Mouse (Mus musculus) left cerebral cortex, adult 18-20 months (tissue): ENCODE measurements at regions not wholly inside any gene's neighbourhood (a gene's known extent, or its start where the extent isn't known, plus 50 kb on each side); places are given as distances from the start of the nearest gene placed in this dataset.
"Not testable (repeated sequence)": the region's sequence is repeated elsewhere in the genome, so short reads cannot be mapped to it uniquely, and the experiment has no call there.

Experiments
- DNase-seq, 2 experiments: peaks; one replicate each; pipeline ENCODE4 v3.0.0; 2021 to 2022; ENCODE audit warnings: low spot score in 2 of 2, mixed read lengths in 1 of 2

GRCm38 (mm10) chrX:82249456-82249855 is 699.2 kb upstream of the Dmd start:
- DNase-seq = not testable (repeated sequence)

DNA sequence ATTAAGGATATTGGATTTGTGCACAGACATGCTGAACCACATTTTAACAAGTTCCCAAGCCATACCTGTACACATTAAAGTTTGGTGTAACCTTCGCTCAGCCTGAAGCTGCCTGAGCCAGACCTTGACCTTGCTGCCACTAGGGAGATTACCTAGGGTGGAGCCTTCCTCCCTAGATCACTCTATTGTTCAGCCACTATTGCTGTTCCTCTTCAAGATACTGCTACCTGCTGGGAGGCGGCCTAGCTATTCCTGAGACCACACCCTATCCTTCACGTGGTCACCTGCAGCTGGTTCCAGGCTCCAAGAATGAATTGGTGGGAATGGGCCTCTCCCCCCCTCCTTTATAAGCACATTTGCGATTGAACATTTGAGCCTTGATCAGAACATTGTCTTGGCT is 666.3 kb upstream of the Dmd start:
- not testable (repeated sequence) for DNase-seq

DNA sequence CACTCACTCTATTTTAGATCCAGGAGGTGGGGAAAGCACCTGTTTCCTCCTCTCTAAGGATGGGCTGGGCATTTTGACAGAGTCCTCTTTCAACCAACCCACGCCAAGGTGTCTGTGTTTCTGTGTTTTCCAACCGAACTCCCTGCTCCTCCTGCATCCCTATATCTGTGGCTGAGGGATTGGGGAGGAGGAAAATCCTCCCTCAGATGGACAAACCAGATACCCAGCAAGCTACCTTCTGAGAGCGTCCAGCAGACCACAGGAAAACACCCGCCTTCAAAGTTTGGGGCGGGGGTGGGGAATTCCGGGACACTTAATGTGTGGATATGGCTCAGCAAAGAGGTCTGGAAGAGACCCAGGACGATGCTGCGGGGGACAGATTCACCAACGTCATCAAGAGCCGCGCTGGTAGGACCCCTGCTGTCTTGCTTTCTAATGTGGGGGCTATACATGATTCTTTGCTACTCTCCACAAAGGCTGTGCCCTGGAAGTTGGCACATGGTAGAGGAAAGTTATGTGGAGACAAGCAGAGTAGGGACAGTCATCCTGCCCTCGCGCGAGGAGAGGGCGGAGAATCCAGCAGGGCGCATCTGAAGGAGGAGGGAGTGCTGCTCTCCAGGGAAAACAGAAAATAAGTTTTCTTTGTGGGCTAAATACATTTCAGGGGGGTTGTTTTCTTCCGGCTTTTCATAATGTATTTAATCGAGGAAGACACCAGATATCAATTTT is 637.7 kb upstream of the Dmd start:
- peak; percentile 20 to 21 for DNase-seq
